Mouse (Mus musculus) CH12.LX (cell line): ENCODE measurements at regions not wholly inside any gene's neighbourhood (a gene's known extent, or its start where the extent isn't known, plus 50 kb on each side); places are given as distances from the start of the nearest gene placed in this dataset.

Source experiments
- DNase-seq: peaks from one replicate; pipeline ENCODE4 v3.0.0-alpha.2; 2013; ENCODE audit errors: extremely low read depth
- H3K27ac ChIP-seq: 2 replicates; pipeline ENCODE4 v1.5.1; 2012; ENCODE audit warnings: low read depth, mild to moderate bottlenecking, control low read depth, moderate library complexity; ENCODE audit not compliant: insufficient read depth
- H3K27me3 ChIP-seq: replicated peaks from 2 replicates; pipeline ENCODE3; 2012; ENCODE audit warnings: inconsistent platforms
- H3K36me3 ChIP-seq, 2 experiments: replicated peaks in 1 of 2; 2 replicates each; pipeline versions ENCODE3 to v1.6.1; 2012; ENCODE audit warnings: inconsistent platforms in 1 of 2, low read length in 1 of 2, mild to moderate bottlenecking in 1 of 2, mixed read lengths in 1 of 2, moderate library complexity in 1 of 2; ENCODE audit not compliant: control insufficient read depth in 1 of 2, insufficient read depth in 1 of 2
- H3K4me1 ChIP-seq, 2 experiments: 2 replicates each; pipeline ENCODE4 v1.6.1; 2012; ENCODE audit warnings: inconsistent platforms in 1 of 2, moderate library complexity in 1 of 2; ENCODE audit not compliant: insufficient read depth in 2 of 2, control insufficient read depth in 1 of 2
- H3K4me2 ChIP-seq: 2 replicates; pipeline ENCODE4 v1.6.1; 2012; ENCODE audit warnings: low read depth, mild to moderate bottlenecking, control low read depth; ENCODE audit not compliant: poor library complexity, insufficient read depth, severe bottlenecking
- H3K4me3 ChIP-seq, 3 experiments: fragments of 150-350 bp in 1 of 3; sonication (generic) in 1 of 3; replicated peaks in 1 of 3; 2 replicates each; pipeline versions ENCODE3 to v1.5.1; 2011 to 2012; ENCODE audit warnings: low read depth in 2 of 3, low read length in 2 of 3, mild to moderate bottlenecking in 2 of 3, moderate library complexity in 2 of 3, control low read depth in 1 of 3, improper control_type of control experiment in 1 of 3, inconsistent platforms in 1 of 3, mixed read lengths in 1 of 3; ENCODE audit not compliant: poor library complexity in 1 of 3
- H3K79me2 ChIP-seq: replicated peaks from 2 replicates; pipeline ENCODE4 v1.6.1; 2012; ENCODE audit warnings: mild to moderate bottlenecking, moderate library complexity; ENCODE audit not compliant: control insufficient read depth, poor library complexity, insufficient read depth, severe bottlenecking; ENCODE audit errors: extremely low read depth
- H3K9ac ChIP-seq: 2 replicates; pipeline ENCODE4 v1.6.1; 2012; ENCODE audit warnings: low read depth, mild to moderate bottlenecking, control low read depth, moderate library complexity; ENCODE audit not compliant: insufficient read depth
- H3K9me3 ChIP-seq: replicated peaks from 2 replicates; pipeline ENCODE3; 2012; ENCODE audit warnings: low read length, inconsistent platforms, mixed read lengths
- CTCF ChIP-seq, 2 experiments: IDR thresholded peaks in 1 of 2; conservative IDR thresholded peaks in 1 of 2; 2 replicates each; pipeline ENCODE4 v1.5.1; 2011 to 2012; ENCODE audit warnings: low read depth in 2 of 2, low read length in 2 of 2, improper control_type of control experiment in 1 of 2, inconsistent platforms in 1 of 2, mild to moderate bottlenecking in 1 of 2, moderate library complexity in 1 of 2
- ELF1 ChIP-seq: IDR thresholded peaks from 2 replicates; pipeline ENCODE4 v1.6.1; 2014; ENCODE audit warnings: low read depth, mild to moderate bottlenecking, inconsistent platforms, low read length, improper control_type of control experiment
- EP300 ChIP-seq: IDR thresholded peaks from 2 replicates; pipeline ENCODE4 v1.6.1; 2011; ENCODE audit warnings: low read length, improper control_type of control experiment
- ETS1 ChIP-seq: conservative IDR thresholded peaks from 2 replicates; pipeline ENCODE4 v1.6.1; 2012; ENCODE audit warnings: low read depth, mild to moderate bottlenecking, inconsistent platforms, low read length, improper control_type of control experiment, moderate library complexity
- GABPA ChIP-seq: IDR thresholded peaks from 2 replicates; pipeline ENCODE4 v1.6.1; 2012; ENCODE audit warnings: low read depth, low read length, improper control_type of control experiment, inconsistent platforms; ENCODE audit not compliant: insufficient replicate concordance
- JUN ChIP-seq: IDR thresholded peaks from 2 replicates; pipeline ENCODE4 v1.6.1; 2011; ENCODE audit warnings: low read depth, mild to moderate bottlenecking, low read length, improper control_type of control experiment, moderate library complexity; ENCODE audit not compliant: insufficient read depth
- JUND ChIP-seq: conservative IDR thresholded peaks from 2 replicates; pipeline ENCODE4 v1.6.1; 2011; ENCODE audit warnings: low read depth, low read length, improper control_type of control experiment
- MAFK ChIP-seq: IDR thresholded peaks from 2 replicates; pipeline ENCODE4 v1.6.1; 2011; ENCODE audit warnings: low read length, improper control_type of control experiment; ENCODE audit not compliant: insufficient replicate concordance
- MAX ChIP-seq: IDR thresholded peaks from 2 replicates; pipeline ENCODE4 v1.6.1; 2011; ENCODE audit warnings: low read length, improper control_type of control experiment
- MXI1 ChIP-seq: IDR thresholded peaks from 2 replicates; pipeline ENCODE4 v1.6.1; 2011; ENCODE audit warnings: mild to moderate bottlenecking, low read depth, low read length, improper control_type of control experiment
- MYC ChIP-seq: IDR thresholded peaks from 2 replicates; pipeline ENCODE4 v1.6.1; 2011; ENCODE audit warnings: low read depth, mild to moderate bottlenecking, improper control_type of control experiment, low read length
- RAD21 ChIP-seq: IDR thresholded peaks from 2 replicates; pipeline ENCODE4 v1.6.1; 2011; ENCODE audit warnings: low read depth, mild to moderate bottlenecking, low read length, improper control_type of control experiment, moderate library complexity
- RCOR1 ChIP-seq: conservative IDR thresholded peaks from 2 replicates; pipeline ENCODE4 v1.6.1; 2012; ENCODE audit warnings: low read depth, mild to moderate bottlenecking, inconsistent platforms, low read length, improper control_type of control experiment
- TCF12 ChIP-seq: IDR thresholded peaks from 2 replicates; pipeline ENCODE4 v1.6.1; 2014; ENCODE audit warnings: low read depth, mild to moderate bottlenecking, inconsistent platforms, low read length, improper control_type of control experiment
- UBTF ChIP-seq: IDR thresholded peaks from 2 replicates; pipeline ENCODE4 v1.6.1; 2012; ENCODE audit warnings: low read depth, mild to moderate bottlenecking, inconsistent platforms, low read length, improper control_type of control experiment, moderate library complexity
- USF1 ChIP-seq: IDR thresholded peaks from 2 replicates; pipeline ENCODE4 v1.6.1; 2014; ENCODE audit warnings: low read depth, mild to moderate bottlenecking, inconsistent platforms, low read length, improper control_type of control experiment
- USF2 ChIP-seq: conservative IDR thresholded peaks from 2 replicates; pipeline ENCODE4 v1.6.1; 2011; ENCODE audit warnings: low read depth, low read length, improper control_type of control experiment
- ZC3H11A ChIP-seq: IDR thresholded peaks from 2 replicates; pipeline ENCODE4 v1.6.1; 2012; ENCODE audit warnings: low read depth, mild to moderate bottlenecking, inconsistent platforms, low read length, improper control_type of control experiment
- ZMIZ1 ChIP-seq: IDR thresholded peaks from 2 replicates; pipeline ENCODE4 v1.6.1; 2012; ENCODE audit warnings: low read depth, mild to moderate bottlenecking, inconsistent platforms, low read length, improper control_type of control experiment
- ZNF384 ChIP-seq: IDR thresholded peaks from 2 replicates; pipeline ENCODE4 v1.6.1; 2012; ENCODE audit warnings: low read depth, low read length, improper control_type of control experiment, inconsistent platforms
- dilution Hi-C: fragments of 300-500 bp; cut with MboI; formaldehyde crosslinking; loops from 2 replicates; pipeline ENCODE4 v1.14.3; 2020; ENCODE audit warnings: low sequenced_read_pairs; ENCODE audit not compliant: extremely low pct_unique_long_range_greater_than_20kb, extremely low pct_ligation_motif_present
- in situ Hi-C: fragments of 300-500 bp; cut with MboI; formaldehyde crosslinking; loops from 3 replicates; pipeline ENCODE4 v1.14.3; 2019; ENCODE audit warnings: low sequenced_read_pairs, low pct_ligation_motif_present, low pct_unique_long_range_greater_than_20kb, mixed read lengths

DNA sequence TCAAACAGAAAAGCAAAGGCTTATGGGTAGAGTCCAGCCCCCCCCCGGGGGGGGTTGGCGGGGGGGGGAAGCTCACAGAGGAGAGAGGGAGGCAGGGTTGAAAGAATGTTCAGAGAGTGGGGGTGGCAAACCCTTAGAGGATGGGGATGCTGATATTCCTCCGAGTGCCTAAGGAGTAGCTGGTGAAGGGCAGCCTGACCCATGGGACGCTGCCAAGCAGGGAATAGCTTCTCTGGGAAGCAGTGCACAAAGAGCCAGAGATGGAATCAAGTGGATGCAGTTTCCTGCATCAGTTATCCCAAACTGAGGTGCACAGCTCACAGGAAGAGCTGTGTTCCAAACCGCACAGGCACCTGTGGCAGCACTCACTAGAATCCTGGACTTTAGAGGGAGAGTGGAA lies 64.0 kb upstream of the Dapl1 start:
- H3K9me3 ChIP-seq: peaks cover 89% of the 10 kb centered on the region
- H3K4me1 ChIP-seq: no peaks in the 10 kb centered on the region
- DNase-seq: no peak
- H3K4me2 ChIP-seq: no peak overlapping the region
- H3K4me3 ChIP-seq: no peak overlapping the region
- no peak overlapping the region for H3K27ac ChIP-seq
- no peaks in the 10 kb centered on the region for H3K27me3 ChIP-seq
- no peak overlapping the region for H3K9ac ChIP-seq
- dilution Hi-C loops (no loop called here), in situ Hi-C loops (no loop called here)
- H3K79me2 ChIP-seq: no peaks in the 10 kb centered on the region
- TF ChIP-seq ZMIZ1 (no peak), RAD21 (no peak), RCOR1 (no peak), JUN (no peak), JUND (no peak), EP300 (no peak), MXI1 (no peak), UBTF (no peak), MYC (no peak), ZC3H11A (no peak), USF2 (no peak), ZNF384 (no peak), TCF12 (no peak), ETS1 (no peak), MAFK (no peak), USF1 (no peak), ELF1 (no peak), MAX (no peak), CTCF (conservative IDR thresholded peaks at IDR 0.05 in 1 of 2, IDR thresholded peaks at IDR 0.05 in 1 of 2; ENCODE audit: low read depth in 2 of 2, low read length in 2 of 2) (no peak), GABPA (no peak)
- H3K36me3 ChIP-seq: no peaks in the 10 kb centered on the region

DNA sequence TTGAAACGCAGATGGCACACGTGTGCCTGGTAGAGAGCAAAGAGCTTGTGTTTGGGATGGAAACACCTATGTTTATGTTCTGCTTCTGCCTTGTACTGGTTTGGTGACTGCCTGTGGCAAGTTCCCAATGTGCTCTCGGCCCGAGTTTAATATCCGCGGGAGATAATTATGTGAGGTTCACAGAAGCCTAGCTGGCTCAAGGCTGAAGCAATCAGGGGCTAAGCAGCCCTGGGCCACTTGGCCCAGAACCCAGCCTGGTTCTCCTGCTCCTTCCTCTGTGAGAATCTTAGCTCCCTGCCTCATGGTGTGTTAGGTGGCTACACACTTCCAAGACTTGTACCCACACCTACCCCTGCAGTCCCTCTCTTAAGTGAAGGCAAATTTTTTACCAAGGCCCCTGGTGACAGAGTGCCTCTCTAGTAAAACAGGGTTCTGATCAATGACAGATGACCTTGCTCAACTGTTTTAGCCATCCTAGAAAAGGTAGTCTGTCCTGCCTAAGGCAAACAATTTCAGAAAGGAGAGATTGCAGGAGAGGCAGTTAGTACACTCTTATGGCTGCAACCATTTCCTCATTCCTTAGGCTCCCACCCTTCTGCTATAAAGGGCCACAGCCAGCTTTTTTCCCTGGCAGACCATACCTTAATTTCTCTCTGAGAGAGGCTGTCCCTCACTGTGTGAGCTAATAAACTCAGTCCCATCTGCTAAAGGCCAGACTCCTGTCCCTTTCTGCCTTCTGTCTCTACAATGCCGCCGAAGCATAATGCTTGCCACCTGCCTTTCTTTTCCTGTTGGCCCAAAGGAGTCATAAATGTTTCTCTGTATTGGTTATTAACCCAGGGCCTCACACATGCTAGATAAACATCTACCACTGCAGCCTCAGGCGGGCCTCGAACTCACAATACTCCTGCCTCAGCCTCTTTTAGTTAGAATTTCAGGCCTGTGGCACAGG lies 61.9 kb upstream of the Dapl1 start:
- dilution Hi-C loops (no loop called here), in situ Hi-C loops (no loop called here)

More for the DNA sequence above, 61.9 kb upstream of the Dapl1 start:
- no peaks in the 10 kb centered on the region for H3K4me1 ChIP-seq
- no peaks in the 10 kb centered on the region for H3K36me3 ChIP-seq
- H3K9me3 ChIP-seq: peaks cover 82% of the 10 kb centered on the region
- TF ChIP-seq RAD21 (no peak), CTCF (conservative IDR thresholded peaks at IDR 0.05 in 1 of 2, IDR thresholded peaks at IDR 0.05 in 1 of 2; ENCODE audit: low read depth in 2 of 2, low read length in 2 of 2) (no peak)
- TF ChIP-seq, all 38 proteins: peak for 0
- H3K4me2 ChIP-seq: no peak overlapping the region
- DNase-seq: no peak
- no peaks in the 10 kb centered on the region for H3K79me2 ChIP-seq
- no peak overlapping the region for H3K4me3 ChIP-seq
- H3K27ac ChIP-seq: no peak overlapping the region
- no peak overlapping the region for H3K9ac ChIP-seq
- H3K27me3 ChIP-seq: no peaks in the 10 kb centered on the region
